Mouse (Mus musculus) midbrain, embryonic 16.5 days (tissue): ENCODE results near the gene Cep78. TPM values are rescaled to one million over a fixed set of nuclear protein-coding genes. Genes with fewer than 3 reads are reported as not detected.

Source experiments
- ATAC-seq: fragments of 200-750 bp; cut with Nextera tagmentation; 2 replicates; pipeline ENCODE4 v1.8.0; 2017; ENCODE audit warnings: moderate TSS enrichment
- H3K27ac ChIP-seq: fragments of 300-500 bp; sonication (generic); 2 replicates; pipeline ENCODE4 v1.5.1; 2014; ENCODE audit warnings: mild to moderate bottlenecking, low read length, mixed read lengths
- H3K27me3 ChIP-seq: fragments of 300-500 bp; sonication (generic); 2 replicates; pipeline ENCODE4 v1.6.1; 2014; ENCODE audit warnings: low read depth, low read length, mixed read lengths; ENCODE audit not compliant: control insufficient read depth, insufficient read depth
- H3K36me3 ChIP-seq: fragments of 300-500 bp; sonication (generic); 2 replicates; pipeline ENCODE4 v1.6.1; 2014; ENCODE audit warnings: mild to moderate bottlenecking, low read length, moderate library complexity, mixed read lengths; ENCODE audit not compliant: control insufficient read depth, insufficient read depth
- H3K4me1 ChIP-seq: fragments of 300-500 bp; sonication (generic); 2 replicates; pipeline ENCODE4 v1.6.1; 2014; ENCODE audit warnings: mild to moderate bottlenecking, low read length, mixed read lengths; ENCODE audit not compliant: control insufficient read depth, insufficient read depth
- H3K4me2 ChIP-seq: fragments of 300-500 bp; sonication (generic); 2 replicates; pipeline ENCODE4 v1.6.1; 2014; ENCODE audit warnings: mild to moderate bottlenecking, low read length, mixed read lengths
- H3K4me3 ChIP-seq: fragments of 300-500 bp; sonication (generic); 2 replicates; pipeline ENCODE4 v1.5.1; 2014; ENCODE audit warnings: low read depth, mild to moderate bottlenecking, low read length, moderate library complexity, mixed read lengths
- H3K9ac ChIP-seq: fragments of 300-500 bp; sonication (generic); 2 replicates; pipeline ENCODE4 v1.6.1; 2014; ENCODE audit warnings: low read depth, low read length, mixed read lengths
- H3K9me3 ChIP-seq: fragments of 300-500 bp; sonication (generic); replicated peaks from 2 replicates; pipeline ENCODE4 v1.6.1; 2014; ENCODE audit warnings: mild to moderate bottlenecking, low read length, mixed read lengths; ENCODE audit not compliant: control insufficient read depth, poor library complexity, severe bottlenecking
- WGBS: fragments of 180-500 bp; shearing (Covaris S2); extraction: QIAGEN DNeasy Blood & Tissue Kit; methylation state at CpG from one replicate; pipeline ENCODE4 v1.1.7; 2014; 5-methylcytosine and 5-hydroxymethylcytosine counted together
- polyA plus RNA-seq: library from polyadenylated mRNA; unstranded; fragments of >200 nt; fragmentation: Nextera tagmentation; extraction: Ambion mirVana; gene quantifications from 2 replicates; pipeline ENCODE4 v1.2.1, GENCODE M21; 2015

The Cep78 gene
- polyA plus RNA-seq, 1 experiment from 2014 or later = 29.9 TPM

GRCm38 (mm10) chr19:15948867-15949266, 35.9 kb downstream of the Cep78 start:
- H3K36me3 ChIP-seq = no peaks in the 10 kb centered on the region
- no peaks in the 10 kb centered on the region for H3K9me3 ChIP-seq
- no peaks in the 10 kb centered on the region for H3K27me3 ChIP-seq
- no peak overlapping the region for H3K9ac ChIP-seq
- no peak overlapping the region for H3K4me2 ChIP-seq
- no peak for ATAC-seq
- 93% methylated on average over 1 of the region's 1 CpGs for WGBS
- H3K4me1 ChIP-seq = no peaks in the 10 kb centered on the region
- H3K27ac ChIP-seq = no peak overlapping the region
- no peak overlapping the region for H3K4me3 ChIP-seq

- Histone ChIP-seq H3K9me3 (no peaks in the 10 kb centered on the region), H3K4me3 (no peak overlapping the region), H3K36me3 (no peaks in the 10 kb centered on the region), H3K27ac (no peak overlapping the region), H3K27me3 (no peaks in the 10 kb centered on the region), H3K9ac (no peak overlapping the region), H3K4me2 (no peak overlapping the region), H3K4me1 (no peaks in the 10 kb centered on the region)
- ATAC-seq = no peak
- 88% methylated on average over 7 of the region's 7 CpGs for WGBS
Observed at GRCm38 (mm10) chr19:15948426-15948825, 36.4 kb downstream of the Cep78 start.

- 87% methylated on average over 7 of the region's 7 CpGs for WGBS
- Histone ChIP-seq H3K4me2 (no peak within 1 kb of the TSS), H3K9me3 (no peaks in the 10 kb centered on the region), H3K36me3 (no peaks in the 10 kb centered on the region), H3K4me3 (no peak within 1 kb of the TSS), H3K9ac (no peak within 1 kb of the TSS), H3K27me3 (no peaks in the 10 kb centered on the region), H3K4me1 (no peaks in the 10 kb centered on the region), H3K27ac (no peak within 1 kb of the TSS)
- no peak for ATAC-seq
Observed at GRCm38 (mm10) chr19:15947237-15947636, 37.6 kb downstream of the Cep78 start, which contains the start of gene Psat1. Psat1 (minus strand) TSS chr19:15947337.

GRCm38 (mm10) chr19:15946663-15947062, 38.1 kb downstream of the Cep78 start:
- Histone ChIP-seq H3K27ac (no peak overlapping the region), H3K36me3 (no peaks in the 10 kb centered on the region), H3K4me2 (no peak overlapping the region), H3K4me1 (no peaks in the 10 kb centered on the region), H3K9ac (no peak overlapping the region), H3K27me3 (no peaks in the 10 kb centered on the region), H3K4me3 (no peak overlapping the region), H3K9me3 (no peaks in the 10 kb centered on the region)
- 72% methylated on average over 10 of the region's 10 CpGs for WGBS
- no peak; the same call in 1 of the 2 replicates for ATAC-seq

GRCm38 (mm10) chr19:15943117-15943423, 41.7 kb downstream of the Cep78 start:
- Histone ChIP-seq H3K4me3 (no peak overlapping the region), H3K9me3 (no peaks in the 10 kb centered on the region), H3K4me2 (no peak overlapping the region), H3K9ac (no peak overlapping the region), H3K4me1 (no peaks in the 10 kb centered on the region), H3K36me3 (no peaks in the 10 kb centered on the region), H3K27me3 (no peaks in the 10 kb centered on the region), H3K27ac (no peak overlapping the region)
- WGBS = 82% methylated on average over 7 of the region's 7 CpGs
- no peak for ATAC-seq

GRCm38 (mm10) chr19:15942421-15943116, 42.2 kb downstream of the Cep78 start:
- WGBS = 43% methylated on average over 11 of the region's 11 CpGs
- Histone ChIP-seq H3K27ac (no peak overlapping the region), H3K9me3 (no peaks in the 10 kb centered on the region), H3K4me1 (no peaks in the 10 kb centered on the region), H3K4me2 (no peak overlapping the region), H3K27me3 (no peaks in the 10 kb centered on the region), H3K4me3 (no peak overlapping the region), H3K36me3 (no peaks in the 10 kb centered on the region), H3K9ac (no peak overlapping the region)
- ATAC-seq = no peak

- H3K4me2 ChIP-seq = no peak overlapping the region
- 81% methylated on average over 8 of the region's 8 CpGs for WGBS
- no peaks in the 10 kb centered on the region for H3K27me3 ChIP-seq
- no peaks in the 10 kb centered on the region for H3K9me3 ChIP-seq
- no peak overlapping the region for H3K4me3 ChIP-seq
- no peaks in the 10 kb centered on the region for H3K4me1 ChIP-seq
- no peak; the same call in 1 of the 2 replicates for ATAC-seq
- H3K27ac ChIP-seq = no peak overlapping the region
- no peak overlapping the region for H3K9ac ChIP-seq
- no peaks in the 10 kb centered on the region for H3K36me3 ChIP-seq
Observed at GRCm38 (mm10) chr19:15941399-15941798, 43.4 kb downstream of the Cep78 start.

- H3K9me3 ChIP-seq = no peaks in the 10 kb centered on the region
- H3K4me3 ChIP-seq = peak overlapping the region; percentile 62
- peaks cover 14% of the 10 kb centered on the region for H3K4me1 ChIP-seq
- H3K27me3 ChIP-seq = peaks cover 4% of the 10 kb centered on the region
- 4% methylated on average over 4 of the region's 4 CpGs for WGBS
- peak overlapping the region; percentile 73 for H3K27ac ChIP-seq
- no peak overlapping the region for H3K9ac ChIP-seq
- ATAC-seq = peak; percentile 61
- H3K4me2 ChIP-seq = peak overlapping the region; percentile 95
- no peaks in the 10 kb centered on the region for H3K36me3 ChIP-seq
Observed at GRCm38 (mm10) chr19:15925719-15926045, 59.1 kb downstream of the Cep78 start.

GRCm38 (mm10) chr19:15924866-15925718, 59.7 kb downstream of the Cep78 start:
- peaks cover 14% of the 10 kb centered on the region for H3K4me1 ChIP-seq
- H3K27me3 ChIP-seq = peaks cover 4% of the 10 kb centered on the region
- H3K4me2 ChIP-seq = peak overlapping the region; percentile 95
- H3K27ac ChIP-seq = peak overlapping the region; percentile 73
- WGBS = under 1% methylated on average over 43 of the region's 43 CpGs
- peak; percentile 99 for ATAC-seq
- no peaks in the 10 kb centered on the region for H3K36me3 ChIP-seq
- H3K9me3 ChIP-seq = no peaks in the 10 kb centered on the region
- peak overlapping the region; percentile 68 for H3K9ac ChIP-seq
- H3K4me3 ChIP-seq = peak overlapping the region; percentile 62
